18 mouse cellular contexts compared by ENCODE assay signal in genomic region chr13:73395856-73396255, GRCm38 (mm10).
"Had no signal": no experiment of that assay in that cellular context is flagged by ENCODE, and none has a peak within 500 bp of the region (broad histone marks: within the 10 kb centered on the region; RNA-seq: fewer than 3 reads in every experiment).

No protein-coding gene starts in this region.

- H3K36me3 ChIP-seq: liver, embryonic 15.5 days; lung, embryonic 15.5 days; midbrain, embryonic 13.5 days; midbrain, embryonic 15.5 days; stomach, embryonic 15.5 days had no signal

- H3K9me3 ChIP-seq: liver, embryonic 15.5 days; lung, embryonic 15.5 days; midbrain, embryonic 13.5 days; midbrain, embryonic 15.5 days; stomach, embryonic 15.5 days had no signal

- H3K4me1 ChIP-seq: liver, embryonic 15.5 days; lung, embryonic 15.5 days; midbrain, embryonic 13.5 days; midbrain, embryonic 15.5 days; stomach, embryonic 15.5 days had no signal

- H3K4me2 ChIP-seq: liver, embryonic 15.5 days; lung, embryonic 15.5 days; midbrain, embryonic 11.5 days; midbrain, embryonic 13.5 days; midbrain, embryonic 15.5 days; stomach, embryonic 15.5 days had no signal

- H3K27me3 ChIP-seq: liver, embryonic 15.5 days; lung, embryonic 15.5 days; midbrain, embryonic 13.5 days; midbrain, embryonic 15.5 days; stomach, embryonic 15.5 days had no signal

- H3K9ac ChIP-seq: liver, embryonic 15.5 days; liver, postnatal 0 days; lung, embryonic 15.5 days; midbrain, embryonic 13.5 days; midbrain, embryonic 15.5 days; stomach, embryonic 15.5 days had no signal

- H3K27ac ChIP-seq: liver, embryonic 15.5 days; lung, embryonic 15.5 days; macrophage; midbrain, embryonic 13.5 days; midbrain, embryonic 15.5 days; stomach, embryonic 15.5 days; stomach, postnatal 0 days had no signal

- H3K4me3 ChIP-seq: liver, embryonic 15.5 days; lung, embryonic 15.5 days; megakaryocyte, embryonic 14.5 days; midbrain, embryonic 13.5 days; midbrain, embryonic 15.5 days; stomach, embryonic 15.5 days had no signal

- ATAC-seq: liver, postnatal 0 days; lung, postnatal 0 days; midbrain, embryonic 13.5 days; midbrain, embryonic 15.5 days had no signal

- DNase-seq: liver, postnatal 0 days; lung, adult 2 months; lung, postnatal 14 days; lung, postnatal 36 days; right cerebral cortex, postnatal 14 days; thymus, adult 2 months; thymus, postnatal 25 days; thymus, postnatal 4 days had no signal
